Comparison of ENCODE assay signal across 22 mouse cellular contexts in genomic region chr7:36596630-36597301, GRCm38 (mm10).
DNase-seq lines count a peak whose midpoint lies in the region; ATAC-seq lines count a peak whose summit lies in the region.
"Had no signal": no experiment of that assay in that cellular context is flagged by ENCODE, and none has a peak within 500 bp of the region (broad histone marks: within the 10 kb centered on the region; RNA-seq: fewer than 3 reads in every experiment).

No protein-coding gene starts in this region.

- peaks cover 5% of the 10 kb centered on the region; the same call in 1 of the 2 replicates for H3K4me1 ChIP-seq in lung, embryonic 15.5 days
- no peaks in the 10 kb centered on the region for H3K4me1 ChIP-seq in heart, embryonic 10.5 days
- H3K4me1 ChIP-seq: embryonic facial prominence, embryonic 12.5 days; heart, embryonic 15.5 days; midbrain, embryonic 12.5 days had no signal

- ATAC-seq in lung, embryonic 15.5 days (ENCODE audit: borderline replicate concordance, extremely low read depth, low FRiP score, low TSS enrichment), result peak; percentile 90
- ATAC-seq: forebrain, postnatal 0 days had no signal

- no peaks in the 10 kb centered on the region for H3K36me3 ChIP-seq in lung, embryonic 15.5 days
- H3K36me3 ChIP-seq in heart, embryonic 10.5 days, result no peaks in the 10 kb centered on the region
- H3K36me3 ChIP-seq: embryonic facial prominence, embryonic 12.5 days; heart, embryonic 15.5 days; midbrain, embryonic 12.5 days had no signal

- no peak overlapping the region for H3K4me3 ChIP-seq in lung, embryonic 15.5 days
- H3K4me3 ChIP-seq in heart, embryonic 10.5 days, result no peak overlapping the region
- H3K4me3 ChIP-seq: embryonic facial prominence, embryonic 12.5 days; heart, embryonic 15.5 days; layer of hippocampus, adult 2 months; midbrain, embryonic 12.5 days had no signal

- peak overlapping the region; percentile 72 for H3K27ac ChIP-seq in lung, embryonic 15.5 days
- H3K27ac ChIP-seq in heart, embryonic 10.5 days, result no peak overlapping the region
- H3K27ac ChIP-seq: embryonic facial prominence, embryonic 12.5 days; heart, embryonic 15.5 days; hindbrain, embryonic 14.5 days; layer of hippocampus, adult 2 months; midbrain, embryonic 12.5 days; stomach, postnatal 0 days had no signal

- DNase-seq in heart, adult 8-10 months (ENCODE audit: low spot score), result peak; percentile 59
- DNase-seq in heart, postnatal 25 days (ENCODE audit: low spot score), result no peak
- no peak for DNase-seq in lung, postnatal 4 days
- peak; percentile 24 for DNase-seq in heart, embryonic 10.5 days (ENCODE audit: low spot score)
- peak; percentile 70 for DNase-seq in skeletal muscle tissue, adult 2 months (ENCODE audit: low read depth, low spot score)
- DNase-seq in left cerebral cortex, postnatal 10 days (ENCODE audit: extremely low spot score in 1 of 2, low spot score in 2 of 2), result no peak
- DNase-seq: adrenal gland, adult 8-10 months; cerebellum, adult 9-10 months; forebrain, postnatal 0 days; kidney, adult 8-10 months; layer of hippocampus, postnatal 36 days; liver; retina, postnatal 1 day; right cerebral cortex, postnatal 4 days; thymus, postnatal 25 days had no signal

- H3K4me2 ChIP-seq in lung, embryonic 15.5 days, result no peak overlapping the region
- H3K4me2 ChIP-seq: embryonic facial prominence, embryonic 12.5 days; heart, embryonic 15.5 days; hindbrain, embryonic 14.5 days; midbrain, embryonic 12.5 days had no signal

- intact Hi-C loops in heart, postnatal 25 days (cut with DNase I), result no loop called here
- intact Hi-C loops in left cerebral cortex, postnatal 10 days (cut with DNase I), result no loop called here

- H3K27me3 ChIP-seq in lung, embryonic 15.5 days, result no peaks in the 10 kb centered on the region
- H3K27me3 ChIP-seq in heart, embryonic 10.5 days (ENCODE audit: insufficient read depth, poor library complexity, severe bottlenecking), result no peaks in the 10 kb centered on the region
- H3K27me3 ChIP-seq: embryonic facial prominence, embryonic 12.5 days; heart, embryonic 15.5 days; midbrain, embryonic 12.5 days had no signal

- no peak overlapping the region for H3K9ac ChIP-seq in lung, embryonic 15.5 days
- H3K9ac ChIP-seq: embryonic facial prominence, embryonic 12.5 days; forebrain, postnatal 0 days; heart, embryonic 15.5 days; hindbrain, embryonic 14.5 days; midbrain, embryonic 12.5 days had no signal

- H3K9me3 ChIP-seq in lung, embryonic 15.5 days, result 0 out of 2 replicates have a peak, but pooled peaks cover 4% of the 10 kb centered on the region
- 0 out of 2 replicates have a peak, but pooled peaks cover 4% of the 10 kb centered on the region for H3K9me3 ChIP-seq in heart, embryonic 10.5 days
- H3K9me3 ChIP-seq: embryonic facial prominence, embryonic 12.5 days; heart, embryonic 15.5 days had no signal

- WGBS in lung, embryonic 15.5 days, result 60% methylated on average over 3 of the region's 3 CpGs
- 89% methylated on average over 3 of the region's 3 CpGs for WGBS in heart, embryonic 10.5 days

Comparison
In these comparisons a context has a peak if more than half of its experiments do, and no peak if none do; other contexts are left out.
1. DNase-seq: peak in heart, adult 8-10 months (single experiment), heart, embryonic 10.5 days (single experiment) and skeletal muscle tissue, adult 2 months (single experiment); none in heart, postnatal 25 days (single experiment), lung, postnatal 4 days (0 of 2) and left cerebral cortex, postnatal 10 days (0 of 2).